Mouse (Mus musculus) bone marrow macrophage, adult 2 months (primary cell): ENCODE measurements at regions not wholly inside any gene's neighbourhood (a gene's known extent, or its start where the extent isn't known, plus 50 kb on each side); places are given as distances from the start of the nearest gene placed in this dataset.

Experiments used
- CTCF ChIP-seq: IDR thresholded peaks from 2 replicates; pipeline ENCODE4 v1.5.1; 2012; ENCODE audit warnings: low read depth, mild to moderate bottlenecking, low read length, moderate library complexity
- POLR2A ChIP-seq: IDR thresholded peaks from 2 replicates; pipeline ENCODE4 v1.6.1; 2012; ENCODE audit warnings: mild to moderate bottlenecking, low read depth, low read length, borderline replicate concordance

GRCm38 (mm10) chr1:92284155-92284554 is 88.7 kb upstream of the Hdac4 start:
- TF ChIP-seq POLR2A: no peak
- TF ChIP-seq CTCF: no peak
